Mouse (Mus musculus) T-cell, adult 2 months (primary cell): ENCODE measurements at regions not wholly inside any gene's neighbourhood (a gene's known extent, or its start where the extent isn't known, plus 50 kb on each side); places are given as distances from the start of the nearest gene placed in this dataset.

ENCODE experiments used
- DNase-seq: peaks from one replicate; pipeline ENCODE4 v3.0.0; 2022; ENCODE audit warnings: low spot score

GRCm38 (mm10) chr11:34153749-34154525, 54.0 kb downstream of the Foxi1 start:
- DNase-seq = no peak

- peak; percentile 14 for DNase-seq
Measured at GRCm38 (mm10) chr11:34149370-34149976, 51.1 kb upstream of the 4930469K13Rik start.
